Mouse (Mus musculus) olfactory bulb, adult 2 months (tissue): Measurements from ENCODE around the gene Pik3r5.

Source experiments
- CTCF ChIP-seq: fragments of 200-500 bp; IDR thresholded peaks from 2 replicates; pipeline ENCODE4 v1.5.1; 2012; ENCODE audit warnings: low read depth, mild to moderate bottlenecking, low read length, moderate library complexity; ENCODE audit not compliant: insufficient read depth
- POLR2A ChIP-seq: fragments of 200-500 bp; IDR thresholded peaks from 2 replicates; pipeline ENCODE4 v1.6.1; 2012; ENCODE audit warnings: mild to moderate bottlenecking, low read depth, low read length, moderate library complexity; ENCODE audit not compliant: insufficient read depth

- no peak for TF ChIP-seq POLR2A
- TF ChIP-seq CTCF, result no peak
These were observed 104.1 kb downstream of the Pik3r5 start for GRCm38 (mm10) chr11:68536026-68536425.
